Mouse (Mus musculus): ENCODE measurements at regions not wholly inside any gene's neighbourhood (a gene's known extent, or its start where the extent isn't known, plus 50 kb on each side); places are given as distances from the start of the nearest gene placed in this dataset.

- no peak for TF ChIP-seq CTCF (conservative IDR thresholded peaks at IDR 0.05 in 1 of 2, IDR thresholded peaks at IDR 0.05 in 1 of 2; ENCODE audit: low read depth in 2 of 2, low read length in 2 of 2)
- no peak for TF ChIP-seq TCF12 (IDR thresholded peaks at IDR 0.05; ENCODE audit: low read depth, low read length)
- no peak for TF ChIP-seq ZC3H11A (IDR thresholded peaks at IDR 0.05; ENCODE audit: low read depth, low read length)
Observed at GRCm38 (mm10) chr1:102757941-102758340, 2010.4 kb upstream of the Cdh20 start.
